Mouse (Mus musculus) layer of hippocampus, adult 2 months (tissue): ENCODE measurements around the gene Plekhh2. TPM values are rescaled to one million over a fixed set of nuclear protein-coding genes. Genes with fewer than 3 reads are reported as not detected.
"Not testable (repeated sequence)": the region's sequence is repeated elsewhere in the genome, so short reads cannot be mapped to it uniquely, and the experiment has no call there.

ENCODE experiments used
- DNase-seq, 2 experiments: peaks; one replicate each; pipeline ENCODE4 v3.0.0; 2022; ENCODE audit warnings: low spot score in 2 of 2
- H3K27ac ChIP-seq: fragments of 200-600 bp; 2 replicates; pipeline ENCODE4 v1.8.1; 2022
- H3K4me3 ChIP-seq: fragments of 200-600 bp; 2 replicates; pipeline ENCODE4 v1.8.1; 2022; ENCODE audit warnings: mild to moderate bottlenecking
- CTCF ChIP-seq: fragments of 200-600 bp; conservative IDR thresholded peaks from 2 replicates; pipeline ENCODE4 v1.8.1; 2022; ENCODE audit warnings: antibody characterized with exemption, mild to moderate bottlenecking, moderate library complexity
- total RNA-seq, 2 experiments: library from RNA; stranded (reverse); gene quantifications; 2 replicates each; pipeline ENCODE4 v1.2.3; 2021

Plekhh2 gene
- total RNA-seq, 2 experiments from 2014 or later = 5.2 to 5.8 TPM

GRCm38 (mm10) chr17:84529356-84529755 is 17.7 kb downstream of the Plekhh2 start:
- DNase-seq = no peak
- Histone ChIP-seq H3K27ac (no peak overlapping the region), H3K4me3 (no peak overlapping the region)
- TF ChIP-seq CTCF = no peak

- no peak for DNase-seq
- TF ChIP-seq CTCF = no peak
- no peak overlapping the region for H3K27ac ChIP-seq
- no peak overlapping the region for H3K4me3 ChIP-seq
These were observed 18.6 kb downstream of the Plekhh2 start for GRCm38 (mm10) chr17:84530202-84530796.

- TF ChIP-seq CTCF = no peak
- Histone ChIP-seq H3K4me3 (no peak overlapping the region), H3K27ac (no peak overlapping the region)
- DNase-seq = no peak
These were observed 21.3 kb downstream of the Plekhh2 start for GRCm38 (mm10) chr17:84532909-84533499.

GRCm38 (mm10) chr17:84533841-84534240 is 22.1 kb downstream of the Plekhh2 start:
- no peak overlapping the region for H3K4me3 ChIP-seq

GRCm38 (mm10) chr17:84534632-84535031 is 22.9 kb downstream of the Plekhh2 start:
- no peak overlapping the region for H3K4me3 ChIP-seq
- no peak overlapping the region for H3K27ac ChIP-seq
- TF ChIP-seq CTCF = no peak
- no peak for DNase-seq

More at GRCm38 (mm10) chr17:84533841-84534240, 22.1 kb downstream of the Plekhh2 start:
- no peak for TF ChIP-seq CTCF
- H3K27ac ChIP-seq = no peak overlapping the region
- no peak for DNase-seq

GRCm38 (mm10) chr17:84535226-84535625 is 23.5 kb downstream of the Plekhh2 start:
- no peak for DNase-seq
- no peak for TF ChIP-seq CTCF

GRCm38 (mm10) chr17:84537301-84537700 is 25.6 kb downstream of the Plekhh2 start:
- no peak for DNase-seq
- TF ChIP-seq CTCF = no peak
- Histone ChIP-seq H3K27ac (no peak overlapping the region), H3K4me3 (no peak overlapping the region)

More at GRCm38 (mm10) chr17:84535226-84535625, 23.5 kb downstream of the Plekhh2 start:
- no peak overlapping the region for H3K4me3 ChIP-seq
- H3K27ac ChIP-seq = no peak overlapping the region

GRCm38 (mm10) chr17:84537966-84538365 is 26.3 kb downstream of the Plekhh2 start:
- H3K4me3 ChIP-seq = no peak overlapping the region
- no peak for TF ChIP-seq CTCF
- no peak for DNase-seq
- H3K27ac ChIP-seq = no peak overlapping the region

GRCm38 (mm10) chr17:84540603-84541002 is 28.9 kb downstream of the Plekhh2 start:
- H3K27ac ChIP-seq = no peak overlapping the region
- H3K4me3 ChIP-seq = no peak overlapping the region
- no peak for TF ChIP-seq CTCF
- DNase-seq = no peak

- TF ChIP-seq CTCF = no peak
- DNase-seq = no peak
- no peak overlapping the region for H3K4me3 ChIP-seq
- H3K27ac ChIP-seq = no peak overlapping the region
These were observed 39.5 kb downstream of the Plekhh2 start for GRCm38 (mm10) chr17:84550902-84551877.

- no peak for TF ChIP-seq CTCF
- no peak overlapping the region for H3K4me3 ChIP-seq
- DNase-seq = no peak
- H3K27ac ChIP-seq = no peak overlapping the region
These were observed 40.5 kb downstream of the Plekhh2 start for GRCm38 (mm10) chr17:84552230-84552629.

GRCm38 (mm10) chr17:84564264-84564663 is 52.6 kb downstream of the Plekhh2 start:
- H3K27ac ChIP-seq, DNase-seq, H3K4me3 ChIP-seq: not testable (repeated sequence)

- no peak for TF ChIP-seq CTCF
- Histone ChIP-seq H3K4me3 (no peak overlapping the region), H3K27ac (no peak overlapping the region)
- DNase-seq = no peak
These were observed 54.1 kb downstream of the Plekhh2 start for GRCm38 (mm10) chr17:84565762-84566161.
